Mouse (Mus musculus) liver, embryonic 18 days (tissue): Measurements from ENCODE around the gene Scamp3. TPM values are rescaled to one million over a fixed set of nuclear protein-coding genes. Genes with fewer than 3 reads are reported as not detected.

Experiments
- polyA plus RNA-seq: library from polyadenylated mRNA; depleted of rRNA; stranded (reverse); fragments of >200 nt; gene quantifications from 2 replicates; pipeline ENCODE4 v1.2.3, GENCODE M21; 2012; rRNA removed

Scamp3 gene
- polyA plus RNA-seq: 35.6 and 37.9 TPM in 2 replicates

DNA sequence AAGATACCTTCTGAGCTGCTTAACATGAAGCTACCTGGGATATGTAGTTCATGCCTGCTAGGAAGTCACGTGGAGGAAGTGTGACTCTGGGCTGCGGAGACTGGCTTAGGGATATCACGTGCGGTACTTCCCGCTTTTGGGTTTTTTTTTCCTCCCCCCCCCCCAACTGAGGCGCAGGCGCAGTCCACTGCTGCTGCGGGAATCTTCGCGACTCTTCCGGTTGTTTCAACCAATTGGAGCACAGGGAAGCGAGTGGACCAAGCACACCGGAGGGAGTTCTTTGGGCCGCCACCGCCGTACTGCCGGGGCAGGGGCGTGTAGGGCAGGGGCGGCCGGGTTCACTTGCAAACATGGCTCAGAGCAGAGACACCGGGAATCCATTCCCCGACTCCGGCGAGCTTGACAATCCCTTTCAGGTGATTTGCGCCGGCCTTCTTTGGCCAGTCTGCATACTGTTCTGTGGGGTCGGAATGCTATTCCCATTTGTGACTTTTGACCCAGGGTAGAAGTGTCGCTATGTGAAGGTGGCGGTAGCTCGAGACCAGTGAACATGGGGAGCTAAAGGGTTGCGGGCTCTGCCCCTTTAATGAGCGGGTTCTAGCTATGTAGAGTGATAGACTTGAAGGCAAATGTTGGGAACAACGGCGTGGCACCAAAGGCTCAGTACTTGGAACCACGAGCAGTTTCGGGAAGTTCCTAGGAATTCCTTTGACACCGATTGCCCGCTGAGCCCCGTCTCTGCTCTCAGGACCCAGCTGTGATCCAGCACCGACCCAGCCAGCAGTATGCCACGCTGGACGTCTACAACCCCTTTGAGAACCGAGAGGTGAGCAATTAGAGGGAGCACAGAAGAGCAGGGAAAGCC is at the start of gene Scamp3:
Gene Scamp3, plus strand, starts transcription at position 232 of the 865 bp plus-strand sequence.

DNA sequence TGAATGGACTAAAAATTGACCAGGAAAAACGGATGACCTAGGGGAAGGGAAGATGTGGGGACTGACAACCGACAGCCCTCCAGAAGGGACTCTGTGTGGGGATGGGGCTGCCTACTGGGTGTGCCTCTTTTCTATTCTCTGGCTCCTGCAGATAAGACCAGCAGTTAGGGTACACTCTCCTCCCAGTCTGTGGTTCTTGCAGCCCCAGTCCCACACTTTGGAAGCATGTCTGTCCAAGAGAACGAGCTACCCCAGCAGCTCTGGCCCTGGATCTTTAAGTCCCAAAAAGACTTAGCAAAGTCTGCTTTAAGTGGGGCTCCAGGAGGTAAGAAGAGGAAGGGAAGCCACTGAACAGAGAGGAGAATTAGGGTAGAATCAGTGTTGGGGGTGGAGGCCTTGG is 41.3 kb upstream of the Scamp3 start, which contains the start of gene Pklr:
Gene Pklr, plus strand, starts transcription at position 185 of the 400 bp plus-strand sequence.

DNA sequence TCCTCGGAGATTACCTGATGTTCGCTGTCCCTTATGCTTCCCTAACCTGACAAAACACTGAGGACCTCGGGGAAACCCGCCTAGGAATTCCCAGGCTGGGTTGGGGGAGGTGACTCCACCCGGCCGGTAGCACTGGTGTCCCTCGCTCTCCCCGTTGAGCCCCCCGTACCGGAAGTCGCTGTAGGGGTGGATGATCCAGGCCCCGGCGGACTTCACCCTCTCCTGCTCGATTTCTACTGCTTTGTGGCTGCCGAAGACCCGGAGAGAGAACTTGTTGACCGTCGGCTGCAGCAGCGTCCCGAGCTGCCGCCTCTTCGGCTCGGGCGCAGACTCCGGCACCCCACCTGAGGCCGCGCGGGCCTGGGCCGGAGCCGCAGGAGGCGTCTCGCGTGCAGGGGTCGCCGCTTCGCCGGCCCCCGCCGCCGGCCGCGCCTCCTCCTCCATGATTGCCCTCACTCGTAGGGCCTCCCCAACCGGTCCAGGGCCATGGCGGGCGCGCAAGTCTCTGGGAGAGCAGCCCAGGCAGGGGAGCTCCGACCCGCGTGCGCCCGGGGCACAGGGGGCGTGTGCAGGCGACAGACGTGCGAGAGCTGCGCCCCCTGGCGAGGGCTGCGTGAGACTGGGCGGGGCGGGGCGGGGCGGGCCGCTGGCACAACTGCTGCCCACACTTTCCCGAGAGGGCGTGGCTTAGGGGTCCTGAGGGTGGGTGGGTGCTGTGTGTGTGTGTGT is 17.5 kb upstream of the Scamp3 start, which contains the start of gene Hcn3:
Gene Hcn3, minus strand, starts transcription at position 581 of the 729 bp plus-strand sequence.

DNA sequence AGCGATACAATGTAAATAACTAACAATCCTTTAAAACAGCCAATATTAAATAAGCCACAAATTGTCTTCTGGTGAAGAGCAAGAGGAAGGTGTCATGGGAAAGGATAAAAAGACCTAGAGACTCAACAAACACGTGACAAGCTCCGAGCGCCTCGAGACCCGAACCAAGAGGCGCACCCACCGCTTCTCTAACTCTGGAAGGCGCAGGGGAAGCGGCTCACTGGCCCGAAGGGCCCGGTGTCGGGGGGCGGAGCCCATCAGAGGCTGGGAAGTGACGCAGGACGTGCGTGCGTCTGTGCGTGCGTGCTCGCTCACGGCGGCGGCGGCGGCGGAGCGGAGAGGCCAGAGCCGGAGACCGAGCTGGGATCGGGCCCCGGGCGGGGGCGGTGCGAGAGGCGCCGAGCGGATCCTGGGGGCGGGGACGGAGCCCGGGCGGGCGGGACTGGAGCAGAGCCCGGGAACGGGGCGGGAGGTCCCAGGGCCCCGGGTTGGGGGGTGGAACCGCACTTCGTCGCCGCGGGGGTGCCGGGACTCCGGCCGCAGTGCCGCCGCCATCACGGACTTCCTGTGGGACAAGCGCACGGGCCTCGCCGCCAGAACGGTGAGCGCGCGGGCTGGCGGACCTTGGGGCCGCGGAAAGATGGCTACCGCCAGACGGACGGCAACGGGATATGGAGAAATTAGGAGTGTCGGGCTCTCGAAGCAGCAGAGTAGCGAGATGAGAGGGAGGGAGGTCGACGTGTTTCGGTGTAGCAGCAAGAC is 12.6 kb upstream of the Scamp3 start, which contains the start of gene Clk2:
Gene Clk2, plus strand, starts transcription at position 290 of the 762 bp plus-strand sequence.

DNA sequence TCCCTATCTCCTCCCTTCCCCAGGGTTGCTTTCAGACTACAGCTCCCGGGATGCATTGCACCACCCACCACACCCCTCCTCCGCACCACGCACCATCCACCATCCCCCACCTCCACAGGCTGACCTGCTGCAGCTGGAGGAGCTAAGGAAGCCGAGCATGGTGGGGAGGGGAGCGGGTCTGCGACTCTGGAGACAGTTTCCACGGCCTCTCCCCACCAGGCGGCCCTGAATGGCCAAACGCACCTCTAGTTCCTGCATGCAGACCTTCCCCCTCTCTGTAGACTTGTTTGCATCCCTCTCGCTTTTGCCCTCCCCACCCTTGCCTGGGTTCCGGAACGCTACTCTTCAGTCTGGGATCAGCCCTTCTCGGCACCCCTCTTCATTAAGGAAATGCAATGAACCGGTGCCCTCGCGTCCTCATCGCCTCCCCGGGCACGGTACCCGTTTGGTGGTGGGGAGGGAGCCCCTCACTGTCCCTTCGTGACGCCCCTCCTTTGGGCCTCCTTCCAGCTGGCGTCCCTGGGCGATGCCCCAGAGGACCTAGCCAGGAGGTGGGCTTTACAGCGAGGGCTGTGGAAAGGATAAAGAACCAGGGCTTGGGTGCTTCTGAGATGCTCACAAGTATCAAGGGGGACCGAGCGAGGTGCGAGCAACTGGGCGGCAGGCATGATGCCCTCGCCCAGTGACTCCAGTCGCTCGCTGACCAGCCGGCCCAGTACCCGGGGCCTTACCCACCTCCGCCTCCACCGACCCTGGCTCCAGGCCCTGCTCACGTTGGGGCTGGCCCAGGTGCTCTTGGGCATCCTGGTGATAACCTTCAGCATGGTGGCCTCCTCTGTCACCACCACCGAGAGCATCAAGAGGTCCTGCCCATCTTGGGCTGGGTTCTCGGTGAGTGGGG is 6.0 kb downstream of the Scamp3 start, which contains the start of gene Fam189b:
Gene Fam189b, plus strand, starts transcription at position 86 of the 901 bp plus-strand sequence.

DNA sequence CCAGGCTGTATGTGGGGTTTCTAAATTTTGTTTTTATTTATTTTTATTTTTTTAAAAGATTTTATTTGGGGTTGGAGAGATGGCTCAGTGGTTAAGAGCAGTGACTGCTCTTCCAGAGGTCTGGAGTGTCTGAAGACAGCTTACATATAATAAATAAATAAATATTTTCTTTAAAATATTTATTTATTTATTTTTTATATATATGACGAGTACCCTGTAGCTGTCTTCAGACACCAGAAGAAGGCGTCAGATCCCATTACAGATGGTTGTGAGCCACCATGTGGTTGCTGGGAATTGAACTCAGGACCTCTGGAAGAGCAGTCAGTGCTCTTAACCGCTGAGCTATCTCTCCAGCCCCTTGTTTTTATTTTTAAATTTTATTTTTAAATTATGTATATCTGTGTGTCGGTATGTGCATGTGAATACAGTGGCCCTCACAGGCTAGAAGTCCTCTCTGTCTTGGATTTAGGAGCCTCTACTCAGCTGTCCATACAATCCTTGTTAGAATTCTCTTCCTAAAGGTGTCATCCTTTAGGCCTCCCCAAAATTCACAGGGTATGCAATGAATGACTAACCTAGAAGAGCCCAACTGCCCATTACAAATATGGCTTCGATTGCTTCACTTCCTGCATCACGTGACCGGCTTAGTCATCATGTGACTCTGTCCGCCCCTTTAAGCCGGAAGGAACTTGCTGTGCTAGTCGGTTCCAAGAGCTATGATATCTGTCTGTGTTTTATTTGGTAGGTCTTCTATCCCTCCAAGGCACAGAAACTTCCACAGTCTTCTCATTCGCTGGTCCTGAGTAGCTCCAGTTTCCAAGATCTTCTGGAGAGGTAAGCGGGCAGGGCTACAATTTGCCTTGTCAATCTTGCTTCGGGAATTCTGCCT is 25.2 kb downstream of the Scamp3 start, which contains the start of gene Gba:
Gene Gba, plus strand, starts transcription at position 676 of the 889 bp plus-strand sequence.

DNA sequence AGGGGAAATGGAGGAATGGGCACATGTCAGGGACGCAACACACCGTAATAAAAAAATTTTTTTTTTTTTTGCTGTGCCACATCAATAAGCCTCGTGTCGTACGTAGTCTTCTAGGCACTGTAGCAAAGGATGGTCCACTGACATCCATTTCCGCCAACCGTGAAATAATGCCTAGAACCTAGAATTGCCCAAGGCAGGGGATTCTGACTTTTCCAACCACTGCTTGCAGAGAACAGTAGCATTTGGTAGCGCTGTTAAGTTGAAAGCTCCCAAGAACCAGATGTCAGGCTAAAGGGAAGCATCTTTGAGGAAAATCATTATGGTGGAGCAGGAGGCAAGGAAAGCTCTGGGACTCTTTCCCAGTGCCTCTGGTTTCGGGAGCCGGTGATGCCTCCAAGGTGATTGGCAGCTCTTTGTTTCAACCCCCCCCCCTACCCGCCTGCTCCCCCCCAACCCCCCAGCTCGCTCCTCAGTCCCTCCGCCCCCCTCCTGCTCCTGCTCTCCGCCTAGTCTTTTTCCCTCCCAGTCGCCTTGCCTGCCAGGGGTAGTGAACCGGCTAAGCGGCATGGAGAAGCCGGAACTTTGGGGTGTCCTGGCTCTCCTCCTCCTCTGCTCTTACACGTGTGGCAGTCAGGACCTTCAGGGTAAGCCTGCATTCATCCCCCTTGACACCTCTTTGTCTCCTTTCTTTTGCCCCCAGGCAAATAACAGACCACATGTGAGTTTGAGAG is 37.6 kb downstream of the Scamp3 start, which contains the start of gene Thbs3:
Gene Thbs3, plus strand, starts transcription at position 500 of the 731 bp plus-strand sequence.

DNA sequence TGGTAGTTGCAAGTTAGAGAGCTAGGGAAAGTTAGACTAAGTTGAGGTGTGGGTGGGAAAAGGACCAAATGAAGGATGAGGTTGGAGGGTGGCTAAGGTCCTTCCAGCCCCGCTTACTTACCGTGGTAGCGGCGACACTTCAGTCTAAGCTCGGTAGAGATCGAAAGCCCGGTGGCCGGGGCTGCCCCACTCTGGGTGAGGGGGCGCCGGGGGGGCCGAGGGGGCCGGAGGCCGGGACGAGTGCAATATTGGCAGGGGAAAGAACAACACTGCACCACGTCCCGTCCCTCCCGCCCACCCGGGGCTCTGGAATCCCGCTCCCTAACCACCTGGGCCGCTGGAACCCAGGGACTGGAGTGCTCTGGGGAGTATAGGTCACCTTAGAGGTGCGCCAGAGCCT is 49.6 kb downstream of the Scamp3 start, which contains the start of gene Mtx1:
Gene Mtx1, minus strand, starts transcription at position 189 of the 400 bp plus-strand sequence.

DNA sequence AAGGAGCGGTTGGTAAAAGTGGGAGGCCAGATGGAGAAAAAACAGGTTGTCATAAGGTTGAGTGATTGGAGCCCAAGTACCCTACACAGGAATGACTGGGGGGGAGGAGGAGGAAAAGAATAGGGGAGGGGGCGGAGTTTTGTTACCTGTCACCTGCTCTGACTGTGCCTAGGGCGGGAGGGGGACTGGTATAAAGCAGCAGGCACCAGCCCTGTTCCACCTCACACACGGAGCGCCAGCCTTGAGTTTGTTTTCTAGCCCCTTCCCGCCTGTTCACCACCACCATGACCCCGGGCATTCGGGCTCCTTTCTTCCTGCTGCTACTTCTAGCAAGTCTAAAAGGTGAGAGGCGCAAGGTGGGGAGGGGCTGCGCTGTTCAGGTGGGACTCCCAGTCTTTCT is 51.6 kb downstream of the Scamp3 start, which contains the start of gene Muc1:
Gene Muc1, plus strand, starts transcription at position 222 of the 400 bp plus-strand sequence.

Other genes starting within 250 kb of the Scamp3 start
- 3.3 and 3.8 TPM in 2 replicates for gene Ash1l, start 226.9 kb upstream of the Scamp3 start, polyA plus RNA-seq
- gene Dap3, start 226.3 kb upstream of the Scamp3 start, polyA plus RNA-seq: 47.8 and 48.9 TPM in 2 replicates
- 3.9 and 4.8 TPM in 2 replicates for gene Rusc1, start 84.2 kb upstream of the Scamp3 start, polyA plus RNA-seq
- not detected in 2 replicates for gene Gm43738, start 76.4 kb upstream of the Scamp3 start, polyA plus RNA-seq
- gene Fdps, start 75.5 kb upstream of the Scamp3 start, polyA plus RNA-seq: 280 and 373 TPM in 2 replicates
- 90.2 and 91.0 TPM in 2 replicates for gene Pklr, start 41.3 kb upstream of the Scamp3 start, polyA plus RNA-seq
- 0.14 and 0.19 TPM in 2 replicates for gene Hcn3, start 17.3 kb upstream of the Scamp3 start, polyA plus RNA-seq
- 25.1 and 31.8 TPM in 2 replicates for gene Clk2, start 12.7 kb upstream of the Scamp3 start, polyA plus RNA-seq
- gene Fam189b, start 5.7 kb downstream of the Scamp3 start, polyA plus RNA-seq: 3.0 and 3.4 TPM in 2 replicates
- 23.4 and 23.5 TPM in 2 replicates for gene Gba, start 25.5 kb downstream of the Scamp3 start, polyA plus RNA-seq
- 2.4 and 2.5 TPM in 2 replicates for gene Thbs3, start 37.7 kb downstream of the Scamp3 start, polyA plus RNA-seq
- 70.3 and 70.9 TPM in 2 replicates for gene Mtx1, start 49.6 kb downstream of the Scamp3 start, polyA plus RNA-seq
- 0.36 and 0.37 TPM in 2 replicates for gene Muc1, start 51.6 kb downstream of the Scamp3 start, polyA plus RNA-seq
- 44.5 and 46.2 TPM in 2 replicates for gene Krtcap2, start 68.5 kb downstream of the Scamp3 start, polyA plus RNA-seq
- 0.49 and 0.55 TPM in 2 replicates for gene Trim46, start 68.8 kb downstream of the Scamp3 start, polyA plus RNA-seq
- gene Dpm3, start 81.9 kb downstream of the Scamp3 start, polyA plus RNA-seq: 129 and 153 TPM in 2 replicates
- 25.2 and 26.5 TPM in 2 replicates for gene Slc50a1, start 93.1 kb downstream of the Scamp3 start, polyA plus RNA-seq
- 25.1 and 26.2 TPM in 2 replicates for gene Efna1, start 103.7 kb downstream of the Scamp3 start, polyA plus RNA-seq
- gene Efna3, start 145.5 kb downstream of the Scamp3 start, polyA plus RNA-seq: 0.40 and 0.77 TPM in 2 replicates
- 0.73 and 1.3 TPM in 2 replicates for gene Efna4, start 160.6 kb downstream of the Scamp3 start, polyA plus RNA-seq
- gene Adam15, start 172.5 kb downstream of the Scamp3 start, polyA plus RNA-seq: 8.5 and 9.7 TPM in 2 replicates
- 0.02 and 0.05 TPM in 2 replicates for gene Dcst2, start 184.5 kb downstream of the Scamp3 start, polyA plus RNA-seq
- gene Dcst1, start 187.8 kb downstream of the Scamp3 start, polyA plus RNA-seq: 0.10 and 0.13 TPM in 2 replicates
- 16.5 and 20.0 TPM in 2 replicates for gene Zbtb7b, start 217.3 kb downstream of the Scamp3 start, polyA plus RNA-seq
- gene Lenep, start 225.3 kb downstream of the Scamp3 start, polyA plus RNA-seq: 0.32 and 0.68 TPM in 2 replicates
- gene Flad1, start 234.4 kb downstream of the Scamp3 start, polyA plus RNA-seq: 16.3 TPM in 2 replicates
- 76.7 and 83.7 TPM in 2 replicates for gene Cks1b, start 240.9 kb downstream of the Scamp3 start, polyA plus RNA-seq
- gene Shc1, start 241.0 kb downstream of the Scamp3 start, polyA plus RNA-seq: 34.4 and 35.9 TPM in 2 replicates